Mouse (Mus musculus) C3H10T1/2 (cell line): Measurements from ENCODE around the gene Man2a2. TPM values are rescaled to one million over a fixed set of nuclear protein-coding genes. Genes with fewer than 3 reads are reported as not detected.

Source experiments
- polyA plus RNA-seq, 2 experiments: library from polyadenylated mRNA; unstranded; fragments of >200 nt; fragmentation: generic; extraction: Trizol; gene quantifications; one replicate each; pipeline ENCODE4 v1.2.1; 2012; ENCODE audit warnings: missing spikeins in 2 of 2

Man2a2 gene
- 10 to 100 TPM in 1 of 2 experiments, 1 to 10 TPM in 1; 1.4 to 35.0 TPM for polyA plus RNA-seq

GRCm38 (mm10) chr7:80371041-80371751, at the start of gene Man2a2:
Man2a2 (minus strand) TSS chr7:80371375.

GRCm38 (mm10) chr7:80405188-80405695, 34.1 kb upstream of the Man2a2 start, which contains the start of gene Furin:
Furin (minus strand) TSS chr7:80405436.

GRCm38 (mm10) chr7:80387633-80388543, 16.7 kb upstream of the Man2a2 start, which contains the start of gene Fes:
Fes (minus strand) TSS chr7:80387946.

GRCm38 (mm10) chr7:80342858-80343257, 28.3 kb downstream of the Man2a2 start, which contains the start of gene Hddc3:
Hddc3 (plus strand) TSS chr7:80343104.

GRCm38 (mm10) chr7:80340793-80341192, 30.4 kb downstream of the Man2a2 start, which contains the start of gene Unc45a:
Unc45a (minus strand) TSS chr7:80341005.

GRCm38 (mm10) chr7:80324043-80324815, 46.9 kb downstream of the Man2a2 start, which contains the start of gene Rccd1:
Rccd1 (minus strand) TSS chr7:80324454.

Other genes starting within 250 kb of the Man2a2 start
- 10 to 100 TPM in 1 of 2 experiments, 1 to 10 TPM in 1; 3.0 to 16.2 TPM for gene Sema4b, start 184.5 kb downstream of the Man2a2 start, polyA plus RNA-seq
- 100 to 1,000 TPM in 1 of 2 experiments, 10 to 100 TPM in 1; 74.6 to 126 TPM for gene Cib1, start 138.6 kb downstream of the Man2a2 start, polyA plus RNA-seq
- gene Gdpgp1, start 138.5 kb downstream of the Man2a2 start, polyA plus RNA-seq = under 1 TPM; 0.25 to 0.87 TPM
- under 1 TPM; 0.02 to 0.85 TPM for gene Ttll13, start 125.0 kb downstream of the Man2a2 start, polyA plus RNA-seq
- gene Ngrn, start 110.2 kb downstream of the Man2a2 start, polyA plus RNA-seq = 10 to 100 TPM in 1 of 2 experiments, 1 to 10 TPM in 1; 8.6 to 32.7 TPM
- 1 to 10 TPM in 1 of 2 experiments, under 1 TPM in 1; 0.70 to 6.3 TPM for gene Vps33b, start 101.7 kb downstream of the Man2a2 start, polyA plus RNA-seq
- gene Prc1, start 76.9 kb downstream of the Man2a2 start, polyA plus RNA-seq = 10 to 100 TPM in 1 of 2 experiments, 1 to 10 TPM in 1; 4.9 to 55.9 TPM
- gene Rccd1, start 46.9 kb downstream of the Man2a2 start, polyA plus RNA-seq = 1 to 10 TPM; 1.6 to 3.4 TPM
- 10 to 100 TPM; 17.4 to 26.2 TPM for gene Unc45a, start 30.4 kb downstream of the Man2a2 start, polyA plus RNA-seq
- gene Hddc3, start 28.3 kb downstream of the Man2a2 start, polyA plus RNA-seq = 10 to 100 TPM; 14.2 to 69.1 TPM
- 1 to 10 TPM in 1 of 2 experiments, under 1 TPM in 1; 0.11 to 1.1 TPM for gene Fes, start 16.6 kb upstream of the Man2a2 start, polyA plus RNA-seq
- 10 to 100 TPM; 12.8 to 50.9 TPM for gene Furin, start 34.1 kb upstream of the Man2a2 start, polyA plus RNA-seq
- 1 to 10 TPM in 1 of 2 experiments, under 1 TPM in 1; 0.37 to 1.4 TPM for gene Blm, start 163.7 kb upstream of the Man2a2 start, polyA plus RNA-seq